Mouse (Mus musculus): ENCODE results near the gene Hesx1. TPM values are rescaled to one million over a fixed set of nuclear protein-coding genes. Genes with fewer than 3 reads are reported as not detected.

The Hesx1 gene
- total RNA-seq, 4 experiments from 2014 or later: not detected

GRCm38 (mm10) chr14:27013658-27014057 lies 19.4 kb downstream of the Hesx1 start:
- DNase-seq (ENCODE audit: low spot score in 2 of 2): no peak

GRCm38 (mm10) chr14:27017936-27018335 lies 23.7 kb downstream of the Hesx1 start:
- DNase-seq (ENCODE audit: low spot score in 2 of 2): no peak

- no peak for DNase-seq (ENCODE audit: low spot score in 2 of 2)
These were observed 25.6 kb downstream of the Hesx1 start for GRCm38 (mm10) chr14:27019850-27020249.

- DNase-seq (ENCODE audit: low spot score in 2 of 2): no peak
These were observed 28.7 kb downstream of the Hesx1 start for GRCm38 (mm10) chr14:27022876-27023275.

GRCm38 (mm10) chr14:27024664-27025063 lies 30.4 kb downstream of the Hesx1 start:
- no peak for DNase-seq (ENCODE audit: low spot score in 2 of 2)

GRCm38 (mm10) chr14:27029771-27030173 lies 35.6 kb downstream of the Hesx1 start:
- DNase-seq (ENCODE audit: low spot score in 2 of 2): peak; percentile 13 to 24

GRCm38 (mm10) chr14:27031142-27031541 lies 36.9 kb downstream of the Hesx1 start:
- peak in 1 of 2 experiments; percentile 36 for DNase-seq (ENCODE audit: low spot score in 2 of 2)

GRCm38 (mm10) chr14:27037513-27037912 lies 43.3 kb downstream of the Hesx1 start:
- no peak for DNase-seq (ENCODE audit: low spot score in 2 of 2)

- peak; percentile 57 to 80 for DNase-seq (ENCODE audit: low spot score in 2 of 2)
These were observed 44.6 kb downstream of the Hesx1 start, which contains the start of gene Il17rd for GRCm38 (mm10) chr14:27038783-27039182. Gene Il17rd (plus strand): TSS chr14:27038941.

- peak in 1 of 2 experiments; percentile 7 for DNase-seq (ENCODE audit: low spot score in 2 of 2)
These were observed 45.3 kb downstream of the Hesx1 start for GRCm38 (mm10) chr14:27039281-27040248.

DNA sequence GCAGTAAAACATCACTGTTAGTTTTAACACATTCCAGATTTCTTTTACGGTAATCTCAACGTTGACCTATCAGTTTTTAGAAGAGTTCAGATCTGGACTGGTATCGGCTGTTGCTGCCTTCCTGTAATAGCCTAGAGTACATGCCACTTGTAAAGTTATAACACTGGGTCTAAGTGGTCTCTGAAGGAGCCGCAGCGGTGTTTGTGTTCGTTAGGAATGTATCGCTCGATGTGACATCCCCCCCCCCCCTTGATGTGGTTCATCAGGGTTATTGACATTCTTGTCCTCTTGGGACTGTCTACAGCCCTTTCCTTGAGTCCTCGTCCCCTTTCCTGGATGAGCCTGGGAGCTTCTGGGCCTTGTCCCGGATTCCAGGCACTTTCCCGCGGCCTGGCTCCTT lies 46.2 kb downstream of the Hesx1 start:
- no peak for DNase-seq (ENCODE audit: low spot score in 2 of 2)

- no peak for DNase-seq (ENCODE audit: low spot score in 2 of 2)
These were observed 48.2 kb downstream of the Hesx1 start for GRCm38 (mm10) chr14:27042280-27042983.

- no peak for DNase-seq (ENCODE audit: low spot score in 2 of 2)
These were observed 49.2 kb downstream of the Hesx1 start for GRCm38 (mm10) chr14:27043416-27043815.

DNA sequence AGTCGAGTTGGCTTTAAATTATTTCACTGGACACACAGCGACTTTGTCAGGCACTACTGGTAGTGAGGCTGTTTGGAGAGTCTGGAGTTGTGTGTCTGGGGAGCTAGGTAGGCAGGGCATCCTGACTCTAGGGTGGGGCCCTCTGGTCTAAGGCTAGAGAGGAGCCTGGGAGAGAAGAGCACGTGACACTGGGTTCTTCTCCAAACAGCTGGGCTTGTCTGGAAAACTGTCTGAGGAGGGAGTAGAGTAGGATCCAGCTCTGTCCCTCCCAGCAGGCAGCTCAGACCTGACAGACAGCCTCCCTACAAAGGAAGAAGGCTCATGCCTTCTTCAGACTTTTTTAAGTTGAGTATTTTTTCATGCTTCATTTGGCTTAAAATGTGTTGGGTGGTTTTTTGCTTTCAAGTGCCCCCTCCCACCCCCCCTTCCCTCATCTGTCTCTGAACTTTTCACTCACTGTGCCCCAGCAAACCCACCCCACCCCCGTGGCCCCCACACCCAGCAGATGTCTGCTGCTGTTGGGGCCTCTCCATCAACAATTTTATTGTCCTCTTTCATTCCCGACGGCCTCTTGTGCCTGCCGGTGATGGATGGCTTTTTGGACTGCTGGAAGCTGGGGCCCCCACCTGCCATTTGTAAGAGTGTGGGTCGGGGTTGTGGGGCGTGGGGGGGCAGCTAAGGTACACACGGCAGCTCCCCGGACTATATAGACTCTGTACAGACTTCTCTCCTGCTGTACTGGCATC lies 50.2 kb downstream of the Hesx1 start:
- DNase-seq (ENCODE audit: low spot score in 2 of 2): no peak

DNA sequence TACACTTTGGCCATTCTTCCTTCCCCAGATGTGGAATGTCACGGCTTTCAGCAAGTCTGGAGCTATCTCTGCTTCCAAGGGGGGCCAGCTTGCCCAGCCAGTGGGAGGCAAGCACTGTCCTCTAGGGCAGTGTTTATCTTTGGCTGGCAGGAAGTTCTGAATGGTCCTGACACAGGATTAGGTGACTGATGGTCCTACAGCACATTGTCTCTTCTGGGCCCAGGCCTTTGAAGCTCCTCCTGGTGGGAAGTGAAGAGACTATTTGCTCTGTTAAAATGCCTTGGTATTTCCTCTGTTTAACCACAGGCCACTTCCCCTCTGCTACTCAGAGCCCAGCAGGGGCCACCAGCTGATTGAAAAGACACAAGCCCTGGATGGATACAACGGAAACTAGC lies 50.7 kb downstream of the Hesx1 start:
- DNase-seq (ENCODE audit: low spot score in 2 of 2): no peak

GRCm38 (mm10) chr14:27048231-27048956 lies 54.2 kb downstream of the Hesx1 start:
- DNase-seq (ENCODE audit: low spot score in 2 of 2): no peak

DNA sequence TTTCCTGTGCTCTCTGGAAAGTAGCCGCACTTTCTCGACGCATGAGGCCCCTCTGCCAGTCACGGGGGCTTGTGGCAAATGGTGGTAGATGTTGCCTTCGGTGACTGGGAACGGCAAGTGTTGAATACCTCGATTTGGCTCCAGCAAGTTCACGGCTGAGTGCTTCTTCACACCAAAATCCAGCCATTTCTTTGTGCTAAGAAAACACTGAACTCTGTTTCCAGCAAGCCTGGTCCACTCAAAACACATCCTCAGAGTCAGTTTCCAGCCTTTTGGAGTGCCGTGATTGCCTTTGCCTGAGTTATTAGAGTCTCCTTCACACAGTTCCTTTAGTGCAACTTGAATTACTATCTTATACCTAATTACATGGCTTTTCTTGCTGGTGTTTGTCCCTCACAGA lies 55.8 kb downstream of the Hesx1 start:
- no peak for DNase-seq (ENCODE audit: low spot score in 2 of 2)

- no peak for DNase-seq (ENCODE audit: low spot score in 2 of 2)
These were observed 56.6 kb downstream of the Hesx1 start for GRCm38 (mm10) chr14:27050560-27051510.

GRCm38 (mm10) chr14:27051511-27051895 lies 57.3 kb downstream of the Hesx1 start:
- DNase-seq (ENCODE audit: low spot score in 2 of 2): no peak

Data from left cerebral cortex, adult 8-10 months (tissue).